ENCODE assay signal across 37 mouse cellular contexts in genomic region chr8:104249442-104249996, GRCm38 (mm10). TPM values are rescaled to one million over a fixed set of nuclear protein-coding genes. Genes with fewer than 3 reads are reported as not detected.
"Had no signal": no experiment of that assay in that cellular context is flagged by ENCODE, and none has a peak within 500 bp of the region (broad histone marks: within the 10 kb centered on the region; RNA-seq: fewer than 3 reads in every experiment).

No protein-coding gene starts in this region.

- DNase-seq: cerebellum, adult 9-11 months; cerebellum, postnatal 10 days; cerebellum, postnatal 14 days; cerebellum, postnatal 25 days; cerebellum, postnatal 36 days; embryo, embryonic 11 days; forebrain, postnatal 0 days; gastrocnemius, adult 2 months; gastrocnemius, postnatal 10 days; gastrocnemius, postnatal 14 days; gastrocnemius, postnatal 25 days; gastrocnemius, postnatal 36 days; heart, adult 18-20 months; heart, adult 2 months had no signal

- H3K9me3 ChIP-seq: embryonic facial prominence, embryonic 10.5 days; embryonic facial prominence, embryonic 12.5 days; embryonic facial prominence, embryonic 13.5 days; embryonic facial prominence, embryonic 15.5 days; forebrain, embryonic 10.5 days; forebrain, embryonic 12.5 days; forebrain, embryonic 13.5 days; forebrain, embryonic 15.5 days; heart, embryonic 10.5 days had no signal

- H3K27me3 ChIP-seq: embryonic facial prominence, embryonic 12.5 days; embryonic facial prominence, embryonic 13.5 days; embryonic facial prominence, embryonic 15.5 days; forebrain, embryonic 12.5 days; forebrain, embryonic 13.5 days; forebrain, embryonic 15.5 days had no signal

- H3K36me3 ChIP-seq: embryonic facial prominence, embryonic 13.5 days; embryonic facial prominence, embryonic 15.5 days; heart, embryonic 10.5 days had no signal

- H3K9ac ChIP-seq: embryonic facial prominence, embryonic 12.5 days; embryonic facial prominence, embryonic 13.5 days; embryonic facial prominence, embryonic 15.5 days had no signal

- H3K27ac ChIP-seq: embryonic facial prominence, embryonic 12.5 days; embryonic facial prominence, embryonic 13.5 days; embryonic facial prominence, embryonic 15.5 days; forebrain, embryonic 12.5 days; forebrain, embryonic 13.5 days; forebrain, embryonic 15.5 days had no signal

- ATAC-seq: forebrain, embryonic 13.5 days; forebrain, embryonic 14.5 days; forebrain, embryonic 15.5 days; forebrain, embryonic 16.5 days; forebrain, postnatal 0 days had no signal

RNA-seq across cellular contexts. Expression of gene Cmtm2a, which starts 43.5 kb away (rescaled TPM):
- total RNA-seq: common myeloid progenitor, adult 5-6 weeks; gastrocnemius, adult 18-20 months; gastrocnemius, adult 2 months; gastrocnemius, adult 8-10 months; gastrocnemius, postnatal 10 days; gastrocnemius, postnatal 14 days; gastrocnemius, postnatal 25 days; gastrocnemius, postnatal 36 days; gastrocnemius, postnatal 4 days; granulocyte monocyte progenitor cell, adult 5-6 weeks; heart, adult 18-20 months; heart, adult 2 months; heart, adult 8-10 months had no signal
- polyA plus RNA-seq: cortical plate, adult 2 months; embryonic facial prominence, embryonic 10.5 days; embryonic facial prominence, embryonic 11.5 days; embryonic facial prominence, embryonic 12.5 days; embryonic facial prominence, embryonic 13.5 days; embryonic facial prominence, embryonic 14.5 days; embryonic facial prominence, embryonic 15.5 days; erythroblast, embryonic 14.5 days; forebrain, embryonic 10.5 days; forebrain, embryonic 11.5 days; forebrain, embryonic 12.5 days; forebrain, embryonic 13.5 days; forebrain, embryonic 14.5 days; forebrain, embryonic 15.5 days; forebrain, embryonic 16.5 days; frontal cortex, adult 2 months; heart, embryonic 10.5 days had no signal
